Mouse (Mus musculus) myocyte (in vitro differentiated cells): ENCODE data around the gene Pdcd4. TPM values are rescaled to one million over a fixed set of nuclear protein-coding genes. Genes with fewer than 3 reads are reported as not detected.

Experiments used
- H3K27me3 ChIP-seq: one replicate; pipeline ENCODE4 v1.6.1; 2011; ENCODE audit not compliant: control insufficient read depth, insufficient read depth, insufficient read length
- H3K36me3 ChIP-seq: one replicate; pipeline ENCODE4 v1.6.1; 2011; ENCODE audit not compliant: control insufficient read depth, insufficient read depth
- H3K4me2 ChIP-seq: one replicate; pipeline ENCODE4 v1.6.1; 2011; ENCODE audit warnings: low read depth, control low read depth
- H3K4me3 ChIP-seq: one replicate; pipeline ENCODE4 v1.5.1; 2011; ENCODE audit warnings: mild to moderate bottlenecking, control low read depth, moderate library complexity
- H3K79me2 ChIP-seq: one replicate; pipeline ENCODE4 v1.6.1; 2011; ENCODE audit not compliant: control insufficient read depth, insufficient read depth
- H3ac ChIP-seq: one replicate; pipeline ENCODE4 v1.6.1; 2011; ENCODE audit not compliant: control insufficient read depth, insufficient read length
- CEBPB ChIP-seq: IDR thresholded peaks from 2 replicates; pipeline ENCODE4 v1.6.1; 2011; ENCODE audit warnings: mild to moderate bottlenecking, moderate library complexity; ENCODE audit not compliant: poor library complexity, insufficient read depth, severe bottlenecking
- E2F4 ChIP-seq: IDR thresholded peaks from one replicate; pipeline ENCODE4 v1.6.1; 2011; ENCODE audit warnings: mild to moderate bottlenecking, control low read depth, moderate library complexity; ENCODE audit not compliant: insufficient read depth
- MAX ChIP-seq: IDR thresholded peaks from one replicate; pipeline ENCODE4 v1.6.1; 2011; ENCODE audit warnings: low read depth, mild to moderate bottlenecking, control low read depth
- MYOD1 ChIP-seq, 3 experiments: IDR thresholded peaks; one replicate each; pipeline ENCODE4 v1.6.1; 2011; ENCODE audit warnings: control low read depth in 2 of 3, low read depth in 2 of 3, mild to moderate bottlenecking in 2 of 3, moderate library complexity in 1 of 3; ENCODE audit not compliant: insufficient read length in 2 of 3, control insufficient read depth in 1 of 3
- MYOG ChIP-seq, 3 experiments: IDR thresholded peaks; one replicate each; pipeline ENCODE4 v1.6.1; 2011; ENCODE audit warnings: control low read depth in 2 of 3, low read depth in 2 of 3, mild to moderate bottlenecking in 2 of 3; ENCODE audit not compliant: insufficient read length in 2 of 3, control insufficient read depth in 1 of 3, insufficient read depth in 1 of 3
- POLR2A ChIP-seq: IDR thresholded peaks from one replicate; pipeline ENCODE4 v1.6.1; 2011; ENCODE audit warnings: low read depth, mild to moderate bottlenecking, control low read depth, moderate library complexity; ENCODE audit not compliant: insufficient read length
- POLR2AphosphoS2 ChIP-seq: IDR thresholded peaks from one replicate; pipeline ENCODE4 v1.6.1; 2011; ENCODE audit warnings: low read depth, control low read depth; ENCODE audit not compliant: insufficient read length
- REST ChIP-seq: IDR thresholded peaks from one replicate; pipeline ENCODE4 v1.6.1; 2011; ENCODE audit warnings: mild to moderate bottlenecking, control low read depth, moderate library complexity; ENCODE audit not compliant: insufficient read depth, insufficient read length
- SRF ChIP-seq: IDR thresholded peaks from one replicate; pipeline ENCODE4 v1.6.1; 2011; ENCODE audit warnings: low read depth; ENCODE audit not compliant: control insufficient read depth, insufficient read length
- TCF12 ChIP-seq: IDR thresholded peaks from one replicate; pipeline ENCODE4 v1.6.1; 2011; ENCODE audit warnings: mild to moderate bottlenecking, control low read depth; ENCODE audit not compliant: poor library complexity, insufficient read depth, severe bottlenecking
- TCF3 ChIP-seq: IDR thresholded peaks from one replicate; pipeline ENCODE4 v1.6.1; 2011; ENCODE audit warnings: low read depth, control low read depth; ENCODE audit not compliant: insufficient read length
- USF1 ChIP-seq: IDR thresholded peaks from one replicate; pipeline ENCODE4 v1.6.1; 2011; ENCODE audit warnings: low read depth, mild to moderate bottlenecking, control low read depth, moderate library complexity
- polyA plus RNA-seq: library from polyadenylated mRNA; unstranded; fragments of >200 nt; fragmentation: generic; extraction: Trizol; gene quantifications from one replicate; pipeline ENCODE4 v1.2.1, GENCODE M21; 2012; ENCODE audit warnings: missing spikeins

Pdcd4 gene
- polyA plus RNA-seq, 1 experiment: 8.4 TPM

DNA sequence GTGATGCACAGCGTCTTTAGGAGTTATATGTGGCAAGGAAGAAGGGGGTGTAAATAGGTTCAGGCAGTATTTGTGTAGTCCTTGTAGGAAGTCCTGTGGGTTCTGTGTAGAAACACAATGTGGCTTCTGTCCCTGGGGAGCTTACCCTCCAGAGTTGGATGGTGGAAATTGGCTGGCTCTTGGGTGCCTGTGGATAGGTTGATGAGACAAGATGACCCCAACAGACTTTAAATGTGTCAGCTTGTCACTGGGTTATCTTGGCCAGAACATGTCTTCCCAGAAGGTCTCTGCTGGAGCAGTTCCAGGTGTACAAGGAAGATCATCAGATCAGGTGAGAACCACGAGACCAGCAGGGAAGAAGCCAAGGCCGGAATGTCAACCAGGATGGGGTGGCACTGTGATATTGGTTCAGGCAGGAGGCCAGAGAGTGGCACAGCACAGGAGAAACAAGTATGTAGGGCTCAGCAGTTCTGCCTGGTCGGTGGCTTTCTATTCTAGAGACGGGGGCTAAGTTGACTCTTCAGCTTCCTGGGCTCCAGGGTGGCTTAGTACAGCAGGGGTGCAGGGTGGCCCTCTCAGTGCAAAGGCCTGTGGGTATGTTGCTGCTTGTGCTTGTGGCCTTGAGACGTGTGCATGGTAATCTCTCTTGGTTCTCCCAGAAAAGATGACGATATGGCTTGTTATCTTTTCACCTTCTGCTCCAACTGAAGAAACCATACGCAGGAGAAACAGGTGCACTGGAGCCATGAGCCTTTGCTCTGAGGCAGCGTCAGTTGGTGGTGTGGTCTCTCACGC is 5.3 kb upstream of the Pdcd4 start:
- no peak overlapping the region for H3K4me3 ChIP-seq
- no peak for TF ChIP-seq E2F4
- TF ChIP-seq MYOD1 (IDR thresholded peaks at IDR 0.05; ENCODE audit: control insufficient read depth in 1 of 3, insufficient read length in 2 of 3, low read depth in 2 of 3): no peak
- no peak for TF ChIP-seq MAX
- TF ChIP-seq REST: no peak
- TF ChIP-seq CEBPB: no peak
- no peak overlapping the region for H3ac ChIP-seq
- no peak overlapping the region for H3K4me2 ChIP-seq
- H3K79me2 ChIP-seq: no peaks in the 10 kb centered on the region
- H3K36me3 ChIP-seq: no peaks in the 10 kb centered on the region
- no peaks in the 10 kb centered on the region for H3K27me3 ChIP-seq

DNA sequence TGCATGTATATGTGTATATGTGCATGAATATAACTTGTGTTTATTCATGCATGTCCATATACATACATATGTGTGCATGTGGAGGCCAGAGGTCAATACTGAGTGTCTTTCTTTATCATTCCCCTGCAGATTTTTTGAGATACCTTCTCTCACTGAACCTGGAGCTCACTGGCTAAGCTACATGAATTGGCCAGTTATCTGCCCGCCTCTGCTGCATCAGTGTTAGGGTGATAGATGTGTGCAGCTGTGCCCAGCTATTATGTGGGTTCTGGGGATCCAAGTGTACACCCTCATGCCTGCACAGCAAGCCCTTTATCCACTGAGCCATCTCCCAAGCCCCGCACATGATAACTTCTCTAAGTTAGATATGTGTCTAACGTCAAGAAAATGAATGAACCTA is 4.2 kb upstream of the Pdcd4 start:
- TF ChIP-seq E2F4 (no peak), TCF3 (no peak), MYOG (IDR thresholded peaks at IDR 0.05; ENCODE audit: control insufficient read depth in 1 of 3, insufficient read depth in 1 of 3, insufficient read length in 2 of 3, low read depth in 2 of 3) (no peak), MAX (no peak), USF1 (no peak), MYOD1 (IDR thresholded peaks at IDR 0.05; ENCODE audit: control insufficient read depth in 1 of 3, insufficient read length in 2 of 3, low read depth in 2 of 3) (no peak), TCF12 (no peak), POLR2AphosphoS2 (no peak), REST (no peak), POLR2A (no peak), CEBPB (no peak), SRF (no peak)
- Histone ChIP-seq H3K36me3 (no peaks in the 10 kb centered on the region), H3K4me3 (no peak overlapping the region), H3K79me2 (no peaks in the 10 kb centered on the region), H3K27me3 (no peaks in the 10 kb centered on the region), H3ac (no peak overlapping the region), H3K4me2 (no peak overlapping the region)

DNA sequence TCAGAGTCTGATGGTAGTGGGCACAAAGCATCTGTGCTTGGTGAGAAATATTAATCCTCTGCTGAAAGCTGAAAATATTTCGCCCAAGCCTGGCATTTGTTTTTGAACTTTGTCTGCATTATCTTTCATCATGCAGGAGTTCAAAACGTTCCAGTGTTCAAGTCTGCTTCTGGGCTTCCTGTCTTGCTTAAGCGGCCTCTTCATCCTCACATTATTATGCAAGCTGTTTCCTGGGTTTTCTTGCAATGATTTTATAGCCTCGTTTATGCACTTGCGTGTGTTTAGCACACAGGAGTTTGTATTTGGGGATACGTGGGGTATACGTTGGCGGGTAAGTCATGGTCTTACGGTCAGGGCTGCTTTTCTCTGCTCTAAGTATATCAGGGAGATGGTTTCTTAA is 3.7 kb upstream of the Pdcd4 start:
- Histone ChIP-seq H3K79me2 (no peaks in the 10 kb centered on the region), H3K4me2 (no peak overlapping the region), H3K36me3 (no peaks in the 10 kb centered on the region), H3K27me3 (no peaks in the 10 kb centered on the region), H3K4me3 (no peak overlapping the region), H3ac (no peak overlapping the region)
- TF ChIP-seq MAX: no peak
- TF ChIP-seq TCF12: no peak
- no peak for TF ChIP-seq SRF
- TF ChIP-seq CEBPB: no peak
- TF ChIP-seq USF1: no peak
- TF ChIP-seq POLR2AphosphoS2: no peak
- TF ChIP-seq TCF3: no peak
- no peak for TF ChIP-seq MYOG (IDR thresholded peaks at IDR 0.05; ENCODE audit: control insufficient read depth in 1 of 3, insufficient read depth in 1 of 3, insufficient read length in 2 of 3, low read depth in 2 of 3)
- no peak for TF ChIP-seq E2F4
- no peak for TF ChIP-seq MYOD1 (IDR thresholded peaks at IDR 0.05; ENCODE audit: control insufficient read depth in 1 of 3, insufficient read length in 2 of 3, low read depth in 2 of 3)

DNA sequence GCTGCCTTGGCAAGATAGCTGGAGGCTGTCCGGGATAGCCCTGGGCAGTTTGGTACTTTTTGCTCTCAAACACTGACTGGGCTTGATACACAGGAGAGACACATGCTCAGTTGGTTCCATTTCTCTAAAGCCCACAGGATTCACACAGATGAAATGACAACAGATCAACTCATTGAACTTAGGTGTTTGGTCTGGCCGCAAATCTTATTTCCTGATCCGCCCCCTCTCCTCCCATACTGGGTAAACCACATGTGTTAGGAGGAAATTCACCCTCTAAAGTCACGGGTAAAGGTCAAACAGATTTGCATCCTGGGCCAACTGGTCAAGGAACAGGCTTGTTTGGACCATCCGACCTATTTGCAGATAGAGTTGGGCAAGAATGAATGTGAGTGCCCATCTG is 2.5 kb upstream of the Pdcd4 start:
- no peaks in the 10 kb centered on the region for H3K36me3 ChIP-seq
- no peak overlapping the region for H3K4me3 ChIP-seq
- TF ChIP-seq MYOD1 (IDR thresholded peaks at IDR 0.05; ENCODE audit: control insufficient read depth in 1 of 3, insufficient read length in 2 of 3, low read depth in 2 of 3): no peak
- no peak for TF ChIP-seq USF1
- TF ChIP-seq POLR2AphosphoS2: no peak
- no peak for TF ChIP-seq POLR2A
- TF ChIP-seq MYOG (IDR thresholded peaks at IDR 0.05; ENCODE audit: control insufficient read depth in 1 of 3, insufficient read depth in 1 of 3, insufficient read length in 2 of 3, low read depth in 2 of 3): no peak
- TF ChIP-seq REST: no peak
- TF ChIP-seq E2F4: no peak
- no peak for TF ChIP-seq TCF12
- no peak for TF ChIP-seq MAX
- no peak for TF ChIP-seq TCF3
- TF ChIP-seq SRF: no peak
- H3ac ChIP-seq: no peak overlapping the region
- no peaks in the 10 kb centered on the region for H3K27me3 ChIP-seq
- H3K4me2 ChIP-seq: no peak overlapping the region
- H3K79me2 ChIP-seq: no peaks in the 10 kb centered on the region

DNA sequence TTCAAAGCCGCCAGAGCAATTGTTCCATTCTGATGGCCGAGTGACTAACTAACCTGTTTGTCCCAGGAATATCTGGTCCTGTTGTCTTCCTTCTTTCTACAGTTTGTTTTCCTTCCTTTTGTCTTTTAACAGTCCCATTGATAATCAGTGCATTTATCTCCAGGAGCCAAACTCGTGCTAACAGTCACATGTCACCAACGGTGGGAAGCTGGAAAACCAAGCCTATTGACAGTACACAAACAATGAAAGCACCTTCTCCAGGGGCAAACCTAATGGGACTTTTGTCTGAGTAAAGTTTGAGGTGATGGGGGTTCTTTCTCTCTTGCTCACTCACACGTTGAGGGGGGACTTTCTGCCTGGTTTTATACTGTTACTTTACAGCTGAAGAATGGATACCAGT is 1.8 kb upstream of the Pdcd4 start:
- Histone ChIP-seq H3K36me3 (no peaks in the 10 kb centered on the region), H3K4me2 (no peak overlapping the region), H3K79me2 (no peaks in the 10 kb centered on the region), H3K4me3 (no peak overlapping the region), H3K27me3 (no peaks in the 10 kb centered on the region), H3ac (no peak overlapping the region)
- TF ChIP-seq TCF12 (no peak), CEBPB (no peak), TCF3 (no peak), E2F4 (no peak), POLR2A (no peak), SRF (no peak), POLR2AphosphoS2 (no peak), MYOD1 (IDR thresholded peaks at IDR 0.05; ENCODE audit: control insufficient read depth in 1 of 3, insufficient read length in 2 of 3, low read depth in 2 of 3) (no peak), MAX (no peak)
